Mouse (Mus musculus) spleen, embryonic (tissue): ENCODE results near the gene Oxct2a.

Experiments
- CTCF ChIA-PET: fragments of 350-600 bp; sonication (Branson Sonifier 250); formaldehyde crosslinking; loops from one replicate; lab custom pipeline; 2022; lab: Charles Lee

Gene Oxct2a

GRCm38 (mm10) chr4:123280117-123280516 is 43.3 kb downstream of the Oxct2a start:
- CTCF ChIA-PET, result interaction anchor here (0.9 kb wide), 1 partner anchor 10 kb away, joined by 9 read pairs; no protein-coding TSS in a partner anchor
